Mouse (Mus musculus) adrenal gland, postnatal 25 days (tissue): ENCODE measurements around the gene Lrrc75b. TPM values are rescaled to one million over a fixed set of nuclear protein-coding genes. Genes with fewer than 3 reads are reported as not detected.

Experiments used
- DNase-seq: peaks from one replicate; pipeline ENCODE4 v3.0.0; 2021; ENCODE audit warnings: mixed read lengths
- long read RNA-seq: library from polyadenylated mRNA; stranded (forward); transcript quantifications from one replicate; pipeline ENCODE4 v2.0.0, GENCODE M21; 2021
- total RNA-seq: library from RNA; stranded (reverse); gene quantifications from 2 replicates; pipeline ENCODE4 v1.2.3, GENCODE M21; 2021

Gene Lrrc75b
- total RNA-seq, result 0.67 TPM in 1 of 2 replicates, not detected in the other
- long read RNA-seq, result 0 reads

- peak; percentile 67 for DNase-seq
Observed at GRCm38 (mm10) chr10:75559676-75560548, at the start of gene Lrrc75b. Gene Lrrc75b, minus strand, starts transcription at chr10:75560330.

- DNase-seq, result peak; percentile 23
Observed at GRCm38 (mm10) chr10:75608975-75609374, 48.8 kb upstream of the Lrrc75b start.

- DNase-seq, result no peak
Observed at GRCm38 (mm10) chr10:75607253-75607652, 47.1 kb upstream of the Lrrc75b start.

DNA sequence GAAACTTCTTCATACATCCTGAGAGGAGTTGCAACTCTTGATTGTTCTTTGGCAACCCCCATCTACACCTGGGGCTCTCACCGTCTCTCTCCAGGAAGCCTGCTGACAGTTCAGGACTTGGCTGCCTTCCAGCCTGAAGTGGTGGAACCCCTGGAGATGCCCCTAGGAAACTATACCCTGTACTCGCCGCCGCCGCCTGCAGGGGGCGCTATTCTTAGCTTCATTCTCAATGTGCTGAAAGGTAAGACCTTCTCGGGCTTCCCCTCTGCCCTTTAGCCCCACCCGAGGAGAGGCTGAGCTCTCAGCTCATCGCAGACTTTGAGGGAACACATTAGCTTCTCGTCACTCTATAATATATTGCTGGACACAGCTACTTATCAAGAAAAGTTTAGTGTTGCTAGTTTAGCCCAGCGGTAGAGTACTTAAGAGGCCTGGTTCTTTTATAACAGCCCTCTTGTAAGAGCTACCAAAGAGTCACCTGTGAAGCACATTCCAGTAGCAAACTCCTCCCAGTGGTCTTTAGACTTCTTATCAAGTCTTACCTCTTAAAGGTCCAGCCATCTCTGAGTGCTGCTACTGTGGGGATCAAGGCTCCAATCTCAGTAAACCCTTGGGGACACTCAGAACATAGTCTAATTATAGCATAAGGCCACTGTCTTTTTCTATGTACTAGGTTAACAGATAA is 45.2 kb upstream of the Lrrc75b start:
- no peak for DNase-seq

GRCm38 (mm10) chr10:75600189-75600730 is 40.1 kb upstream of the Lrrc75b start:
- DNase-seq, result no peak

GRCm38 (mm10) chr10:75595981-75596380 is 35.9 kb upstream of the Lrrc75b start:
- peak; percentile 73 for DNase-seq

DNA sequence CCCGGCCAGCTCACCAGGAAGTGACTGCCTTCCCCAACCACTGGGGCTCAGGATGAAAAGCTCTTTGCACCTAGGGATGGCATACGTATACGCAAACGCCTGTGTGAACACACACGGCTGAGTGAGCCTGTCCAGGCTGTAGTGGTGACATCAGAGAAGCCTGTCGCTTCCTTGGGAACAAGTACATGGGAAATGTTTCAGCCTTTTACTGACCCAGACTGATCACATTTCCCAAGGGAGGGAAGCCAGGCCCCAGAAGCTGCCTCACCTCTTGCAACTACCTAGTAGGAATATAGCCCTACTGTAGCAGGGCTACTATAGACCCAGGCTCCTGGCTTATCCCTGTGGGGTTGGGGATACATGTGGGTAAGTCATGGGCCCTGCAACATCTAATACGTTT is 32.5 kb upstream of the Lrrc75b start:
- no peak for DNase-seq

GRCm38 (mm10) chr10:75591211-75591894 is 31.2 kb upstream of the Lrrc75b start:
- DNase-seq, result no peak

DNA sequence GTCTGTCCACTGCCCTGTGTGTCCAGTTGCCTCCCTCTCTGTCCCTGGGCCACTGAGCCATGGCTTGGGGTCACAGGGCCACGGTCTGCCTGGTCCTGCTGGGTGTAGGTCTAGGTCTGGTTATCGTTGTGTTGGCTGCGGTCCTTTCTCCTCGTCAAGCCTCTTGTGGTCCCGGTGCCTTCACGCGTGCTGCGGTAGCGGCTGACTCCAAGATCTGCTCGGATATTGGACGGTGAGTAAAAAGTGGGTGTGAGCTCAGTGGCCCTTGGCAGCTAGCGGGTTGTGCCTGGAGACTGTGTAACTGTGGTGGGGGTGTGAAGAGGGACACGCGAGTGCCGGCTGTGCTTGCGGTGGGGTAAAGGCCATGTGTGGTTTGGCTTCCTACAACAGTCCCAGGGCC is 29.5 kb upstream of the Lrrc75b start:
- DNase-seq, result no peak

DNA sequence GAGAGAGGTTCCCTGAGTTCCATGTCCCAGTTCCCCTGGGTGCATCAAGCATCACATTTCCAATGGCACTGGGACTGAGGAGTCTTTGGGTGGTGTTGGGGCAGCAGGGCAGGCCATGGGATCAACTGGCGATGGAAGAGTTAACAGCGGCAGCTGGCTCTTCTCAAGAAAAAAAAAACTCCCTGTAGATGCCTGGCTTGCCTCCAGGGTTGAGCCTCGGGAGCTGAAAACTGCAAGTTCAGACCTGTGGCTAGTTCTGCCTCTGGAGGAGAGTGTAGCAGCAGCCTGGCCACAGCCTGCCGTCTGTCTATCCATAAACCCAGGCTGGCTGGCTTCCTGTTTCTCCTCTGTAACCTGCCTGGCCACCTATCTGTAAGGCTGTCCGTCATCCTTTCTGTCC is 29.0 kb upstream of the Lrrc75b start, which contains the start of gene Ggt5:
Ggt5 (plus strand) TSS at position 212 of the 400 bp plus-strand sequence.
- peak; percentile 36 for DNase-seq

DNA sequence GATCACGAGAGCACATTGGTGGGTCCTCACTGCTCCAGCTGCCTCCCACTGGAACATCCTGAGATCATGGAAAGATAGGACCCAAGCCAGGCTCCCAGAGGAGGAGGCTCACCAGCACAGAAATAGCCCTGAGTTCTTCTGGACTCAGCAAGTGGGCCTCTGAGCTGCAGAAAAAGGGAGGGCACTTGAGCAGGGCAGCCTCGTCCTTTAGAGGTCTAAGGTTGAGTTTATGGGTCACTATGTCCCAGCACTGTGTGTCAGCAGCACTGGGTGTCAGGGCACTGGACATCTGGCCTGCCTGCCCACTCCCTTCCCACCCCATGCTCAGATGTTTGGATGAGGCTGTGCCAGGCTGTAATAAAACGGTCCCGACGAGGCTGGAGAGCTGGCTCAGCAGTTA is 28.2 kb upstream of the Lrrc75b start:
- no peak for DNase-seq

DNA sequence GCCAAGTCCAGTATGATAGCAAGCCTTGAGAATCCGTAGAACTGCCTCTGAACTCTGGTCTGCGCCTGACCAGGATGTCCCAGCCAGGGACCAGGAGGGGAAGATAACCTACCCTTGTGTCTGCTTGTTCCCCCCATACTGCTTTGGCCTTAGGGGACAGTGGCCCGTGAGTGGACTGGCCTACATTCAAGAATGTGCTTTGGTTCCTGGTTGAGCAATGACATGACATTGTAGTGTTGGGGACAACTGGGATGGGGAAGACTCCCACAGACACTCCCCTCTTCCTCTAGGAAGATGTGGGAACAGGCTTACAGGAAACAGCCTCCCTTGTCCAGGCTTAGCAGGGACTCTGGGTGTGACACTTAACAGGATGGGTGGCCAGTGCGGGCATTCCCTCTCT is 27.7 kb upstream of the Lrrc75b start:
- DNase-seq, result no peak

- DNase-seq, result no peak
Observed at GRCm38 (mm10) chr10:75586553-75586879, 26.4 kb upstream of the Lrrc75b start.

DNA sequence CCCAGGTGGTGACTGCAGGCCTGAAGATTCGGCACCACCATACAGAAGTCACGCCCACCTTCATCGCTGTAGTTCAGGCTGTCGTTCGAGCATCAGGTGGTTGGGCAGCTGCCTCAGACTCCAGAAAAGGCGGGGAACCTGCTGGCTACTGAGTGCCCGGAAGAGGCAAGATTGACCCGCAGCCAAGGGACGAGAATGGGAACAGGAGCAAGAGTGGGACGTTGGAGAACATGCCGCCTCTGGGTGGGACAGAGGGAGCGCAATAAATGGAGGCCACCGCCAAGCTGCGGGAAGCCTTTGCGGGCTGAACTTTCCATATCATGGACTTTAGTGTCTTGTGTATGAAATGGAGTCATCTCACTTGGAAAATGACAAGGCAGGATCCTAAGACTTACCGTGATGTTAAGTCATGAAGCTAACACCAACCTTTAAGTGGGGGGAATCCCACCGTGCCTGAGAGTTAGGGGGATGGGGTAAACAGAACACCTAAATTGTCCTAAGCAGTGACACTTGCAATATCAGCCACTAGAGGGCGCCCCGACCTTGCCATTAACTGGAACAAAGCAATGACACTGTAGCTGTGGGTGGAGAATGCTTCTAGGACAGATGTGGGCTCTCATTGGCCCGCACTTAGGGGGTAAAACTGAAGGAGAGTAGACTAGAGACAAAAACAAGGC is 25.9 kb upstream of the Lrrc75b start:
- DNase-seq, result peak; percentile 90

DNA sequence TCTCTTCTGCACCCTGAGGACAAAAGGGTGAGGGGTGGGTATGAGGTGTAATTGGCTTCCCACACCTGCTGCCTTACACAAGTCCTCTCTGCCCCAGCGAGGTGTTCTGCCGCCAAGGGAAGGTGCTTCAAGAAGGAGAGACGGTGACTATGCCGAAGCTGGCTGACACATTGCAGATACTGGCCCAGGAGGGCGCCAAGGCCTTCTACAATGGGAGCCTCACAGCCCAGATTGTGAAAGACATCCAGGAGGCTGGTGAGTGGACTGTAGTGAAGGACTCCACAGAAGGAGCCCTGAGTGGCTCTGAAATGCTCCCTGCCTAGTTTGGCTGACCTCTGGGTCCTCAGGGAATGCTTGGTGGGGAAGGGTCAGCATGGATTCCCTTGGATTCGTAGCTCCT is 19.0 kb upstream of the Lrrc75b start:
- no peak for DNase-seq

DNA sequence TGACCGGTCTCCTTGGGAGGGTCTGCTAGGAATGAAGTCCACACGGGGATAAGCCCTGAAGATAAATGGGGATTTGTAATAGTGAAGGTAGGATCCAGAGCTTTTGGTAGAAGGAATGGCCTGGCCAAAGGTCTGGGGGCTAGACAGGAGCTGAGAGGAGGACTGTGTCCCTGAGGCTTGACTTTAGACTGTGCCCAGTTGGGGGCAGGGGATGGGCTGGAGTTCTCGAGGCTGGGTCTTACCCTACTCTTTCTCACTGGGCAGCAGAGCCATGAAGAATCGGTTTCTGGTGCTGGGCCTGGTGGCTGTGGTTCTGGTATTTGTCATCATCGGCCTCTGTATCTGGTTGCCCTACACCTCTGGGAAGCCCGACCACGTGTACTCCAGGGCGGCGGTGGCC is 13.8 kb upstream of the Lrrc75b start:
- no peak for DNase-seq

- DNase-seq, result no peak
Observed at GRCm38 (mm10) chr10:75573181-75573580, 13.1 kb upstream of the Lrrc75b start.

DNA sequence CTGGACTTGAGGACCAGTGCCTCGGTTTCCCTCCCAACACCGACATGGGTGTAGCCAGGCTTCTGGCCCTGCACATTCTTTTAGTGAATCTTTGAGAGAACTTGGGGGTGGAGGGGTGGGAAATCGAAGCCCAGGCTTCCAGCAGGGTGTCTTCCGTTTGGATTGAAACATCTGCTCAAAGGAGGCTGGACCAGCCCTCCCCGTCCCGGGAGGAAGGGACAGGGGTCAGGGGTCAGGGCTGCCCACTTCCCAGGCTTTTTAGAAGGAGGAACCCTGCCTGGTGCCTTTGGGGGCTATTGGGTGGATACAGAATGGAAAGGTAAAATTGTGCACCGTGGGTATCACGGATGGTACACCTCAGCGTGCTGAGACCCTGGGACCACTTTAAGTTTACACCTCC is 11.8 kb upstream of the Lrrc75b start:
- DNase-seq, result no peak

- DNase-seq, result no peak
Observed at GRCm38 (mm10) chr10:75570981-75571657, 11.0 kb upstream of the Lrrc75b start.

- no peak for DNase-seq
Observed at GRCm38 (mm10) chr10:75568851-75569250, 8.7 kb upstream of the Lrrc75b start.

DNA sequence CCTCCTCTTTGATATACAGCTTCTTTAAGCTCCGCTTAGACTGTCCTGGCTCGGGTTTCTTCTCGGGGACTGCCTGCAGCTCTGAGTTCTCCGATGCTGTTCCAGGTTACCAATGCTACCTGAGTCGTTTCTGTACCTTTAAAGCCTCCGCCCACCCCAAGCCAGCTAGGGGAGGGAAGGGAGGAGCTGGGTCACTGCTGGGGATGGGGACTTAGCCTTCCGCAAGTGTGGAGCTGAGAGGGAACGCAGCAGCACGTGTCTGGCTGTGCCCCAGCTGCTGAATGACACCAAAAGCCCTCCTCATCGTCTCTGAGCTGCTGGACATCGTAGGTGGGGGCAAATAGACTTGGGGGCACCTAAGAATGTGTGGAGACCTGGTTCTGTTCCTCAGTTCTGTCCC is 8.3 kb upstream of the Lrrc75b start:
- no peak for DNase-seq

GRCm38 (mm10) chr10:75568029-75568428 is 7.9 kb upstream of the Lrrc75b start:
- no peak for DNase-seq
